Mouse (Mus musculus): ENCODE data around the gene Zmat5. TPM values are rescaled to one million over a fixed set of nuclear protein-coding genes. Genes with fewer than 3 reads are reported as not detected.

Gene Zmat5
- polyA plus RNA-seq, 1 experiment from 2014 or later = 51.2 TPM

DNA sequence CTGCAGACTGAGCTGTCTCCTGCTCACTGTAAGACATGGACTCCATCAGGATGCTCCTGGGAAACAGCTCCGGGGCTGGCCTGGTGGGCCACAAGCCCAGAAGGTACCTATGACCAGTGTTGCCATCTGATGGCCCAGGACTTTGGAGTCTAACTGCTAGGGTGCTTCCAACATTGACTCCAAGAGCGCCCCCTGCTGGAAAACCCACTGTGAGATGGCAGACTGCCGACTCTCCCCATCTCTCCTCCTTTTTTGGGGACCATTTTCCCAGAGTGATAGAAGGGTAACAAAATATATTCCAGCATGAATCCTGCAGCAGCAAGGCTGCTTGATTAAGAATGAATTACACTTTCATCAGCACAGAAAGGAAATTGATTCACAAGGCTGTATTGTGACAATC is 68.4 kb downstream of the Zmat5 start:
- 35% methylated on average over 3 of the region's 3 CpGs for WGBS
- ATAC-seq (ENCODE audit: extremely low read depth, insufficient number of reproducible peaks, low FRiP score, low TSS enrichment) = no peak

GRCm38 (mm10) chr11:4780927-4781326 is 76.4 kb downstream of the Zmat5 start:
- H3K4me1 ChIP-seq = no peaks in the 10 kb centered on the region
- H3K36me3 ChIP-seq = peaks cover 98% of the 10 kb centered on the region
- 76% methylated on average over 3 of the region's 3 CpGs for WGBS
- H3K27me3 ChIP-seq (replicated peaks) = no peaks in the 10 kb centered on the region
- ATAC-seq (ENCODE audit: extremely low read depth, insufficient number of reproducible peaks, low FRiP score, low TSS enrichment) = no peak
- H3K9ac ChIP-seq = no peak overlapping the region
- no peaks in the 10 kb centered on the region for H3K9me3 ChIP-seq
- H3K27ac ChIP-seq (replicated peaks) = no peak overlapping the region
- H3K4me3 ChIP-seq = no peak overlapping the region
- no peak overlapping the region for H3K4me2 ChIP-seq

More for the DNA sequence above, 68.4 kb downstream of the Zmat5 start:
- Histone ChIP-seq H3K27ac (replicated peaks) (no peak overlapping the region), H3K36me3 (peaks cover 68% of the 10 kb centered on the region), H3K4me1 (no peaks in the 10 kb centered on the region), H3K4me3 (no peak overlapping the region), H3K4me2 (no peak overlapping the region), H3K9me3 (no peaks in the 10 kb centered on the region), H3K9ac (no peak overlapping the region), H3K27me3 (replicated peaks) (no peaks in the 10 kb centered on the region)

GRCm38 (mm10) chr11:4783116-4783515 is 78.6 kb downstream of the Zmat5 start:
- Histone ChIP-seq H3K27ac (replicated peaks) (no peak overlapping the region), H3K36me3 (peaks cover 99% of the 10 kb centered on the region), H3K4me2 (no peak overlapping the region), H3K4me1 (no peaks in the 10 kb centered on the region), H3K9me3 (no peaks in the 10 kb centered on the region), H3K9ac (no peak overlapping the region), H3K27me3 (replicated peaks) (no peaks in the 10 kb centered on the region), H3K4me3 (no peak overlapping the region)
- 85% methylated on average over 3 of the region's 3 CpGs for WGBS
- no peak for ATAC-seq (ENCODE audit: extremely low read depth, insufficient number of reproducible peaks, low FRiP score, low TSS enrichment)

GRCm38 (mm10) chr11:4784629-4785142 is 80.2 kb downstream of the Zmat5 start:
- no peak overlapping the region for H3K9ac ChIP-seq
- no peaks in the 10 kb centered on the region for H3K9me3 ChIP-seq
- no peak overlapping the region for H3K4me2 ChIP-seq
- ATAC-seq (ENCODE audit: extremely low read depth, insufficient number of reproducible peaks, low FRiP score, low TSS enrichment) = no peak
- no peak overlapping the region for H3K4me3 ChIP-seq
- H3K4me1 ChIP-seq = no peaks in the 10 kb centered on the region
- H3K27me3 ChIP-seq (replicated peaks) = no peaks in the 10 kb centered on the region
- no peak overlapping the region for H3K27ac ChIP-seq (replicated peaks)
- 77% methylated on average over 5 of the region's 5 CpGs for WGBS
- peaks cover 99% of the 10 kb centered on the region for H3K36me3 ChIP-seq

Other genes starting within 250 kb of the Zmat5 start
- gene Mtmr3, start 109.8 kb upstream of the Zmat5 start, polyA plus RNA-seq (2015; fragmentation: Nextera tagmentation; extraction: Ambion mirVana) = 19.7 and 21.1 TPM in 2 replicates
- gene Gm11032, start 84.6 kb upstream of the Zmat5 start, polyA plus RNA-seq (2015; fragmentation: Nextera tagmentation; extraction: Ambion mirVana) = not detected in 2 replicates
- gene Ascc2, start 66.9 kb upstream of the Zmat5 start, polyA plus RNA-seq (2015; fragmentation: Nextera tagmentation; extraction: Ambion mirVana) = 21.6 and 22.3 TPM in 2 replicates
- 1,777 and 1,970 TPM in 2 replicates for gene Uqcr10, start 336 bp upstream of the Zmat5 start, polyA plus RNA-seq (2015; fragmentation: Nextera tagmentation; extraction: Ambion mirVana)
- gene Cabp7, start 42.1 kb downstream of the Zmat5 start, polyA plus RNA-seq (2015; fragmentation: Nextera tagmentation; extraction: Ambion mirVana) = 0.09 TPM in 1 of 2 replicates, not detected in the other
- gene Nf2, start 144.9 kb downstream of the Zmat5 start, polyA plus RNA-seq (2015; fragmentation: Nextera tagmentation; extraction: Ambion mirVana) = 37.3 and 39.8 TPM in 2 replicates
- gene Nipsnap1, start 169.3 kb downstream of the Zmat5 start, polyA plus RNA-seq (2015; fragmentation: Nextera tagmentation; extraction: Ambion mirVana) = 31.4 and 35.6 TPM in 2 replicates
- 23.3 and 24.4 TPM in 2 replicates for gene Thoc5, start 190.6 kb downstream of the Zmat5 start, polyA plus RNA-seq (2015; fragmentation: Nextera tagmentation; extraction: Ambion mirVana)
- 0.39 and 0.50 TPM in 2 replicates for gene Nefh, start 243.4 kb downstream of the Zmat5 start, polyA plus RNA-seq (2015; fragmentation: Nextera tagmentation; extraction: Ambion mirVana)

Data from heart, embryonic 13.5 days (tissue).